Mouse (Mus musculus) liver, embryonic 11.5 days (tissue): ENCODE results near the gene Mmp14. TPM values are rescaled to one million over a fixed set of nuclear protein-coding genes. Genes with fewer than 3 reads are reported as not detected.

ENCODE experiments used
- ATAC-seq: fragments of 200-750 bp; cut with Nextera tagmentation; replicated peaks from 2 replicates; pipeline ENCODE4 v1.8.0; 2017; ENCODE audit warnings: moderate number of reproducible peaks, mild to moderate bottlenecking, moderate TSS enrichment, moderate library complexity; ENCODE audit not compliant: low FRiP score
- DNase-seq: peaks from one replicate; pipeline ENCODE4 v3.0.0-alpha.2; 2017; ENCODE audit warnings: low spot score
- H3K27ac ChIP-seq: fragments of 300-500 bp; sonication (generic); 2 replicates; pipeline ENCODE4 v1.5.1; 2014; ENCODE audit warnings: mild to moderate bottlenecking, low read depth, low read length, control low read depth
- H3K27me3 ChIP-seq: fragments of 300-500 bp; sonication (generic); replicated peaks from 2 replicates; pipeline ENCODE4 v1.6.1; 2014; ENCODE audit warnings: low read length, mixed read lengths; ENCODE audit not compliant: control insufficient read depth, insufficient read depth
- H3K36me3 ChIP-seq: fragments of 300-500 bp; sonication (generic); 2 replicates; pipeline ENCODE4 v1.6.1; 2014; ENCODE audit warnings: mild to moderate bottlenecking, low read length, moderate library complexity, mixed read lengths; ENCODE audit not compliant: control insufficient read depth, insufficient read depth
- H3K4me1 ChIP-seq: fragments of 300-500 bp; sonication (generic); replicated peaks from 2 replicates; pipeline ENCODE4 v1.6.1; 2014; ENCODE audit warnings: low read length, mixed read lengths; ENCODE audit not compliant: control insufficient read depth, insufficient read depth
- H3K4me2 ChIP-seq: fragments of 300-500 bp; sonication (generic); 2 replicates; pipeline ENCODE4 v1.6.1; 2014; ENCODE audit warnings: mild to moderate bottlenecking, control low read depth, moderate library complexity
- H3K4me3 ChIP-seq: fragments of 300-500 bp; sonication (generic); 2 replicates; pipeline ENCODE4 v1.5.1; 2014; ENCODE audit warnings: low read depth, low read length, control low read depth
- H3K9ac ChIP-seq: fragments of 300-500 bp; sonication (generic); 2 replicates; pipeline ENCODE4 v1.6.1; 2014; ENCODE audit warnings: low read depth, low read length, control low read depth
- H3K9me3 ChIP-seq: fragments of 300-500 bp; sonication (generic); 2 replicates; pipeline ENCODE4 v1.6.1; 2016; ENCODE audit warnings: low read length, inconsistent platforms, mixed read lengths; ENCODE audit not compliant: control insufficient read depth
- WGBS: fragments of 180-500 bp; shearing (Covaris S2); extraction: QIAGEN DNeasy Blood & Tissue Kit; methylation state at CpG from one replicate; pipeline ENCODE4 v1.1.7; 2014; 5-methylcytosine and 5-hydroxymethylcytosine counted together
- polyA plus RNA-seq: library from polyadenylated mRNA; unstranded; fragments of >200 nt; fragmentation: Nextera tagmentation; extraction: Ambion mirVana; gene quantifications from 2 replicates; pipeline ENCODE4 v1.2.1, GENCODE M21; 2014

Mmp14 gene
- polyA plus RNA-seq, 1 experiment from 2014 or later: 57.6 TPM

DNA sequence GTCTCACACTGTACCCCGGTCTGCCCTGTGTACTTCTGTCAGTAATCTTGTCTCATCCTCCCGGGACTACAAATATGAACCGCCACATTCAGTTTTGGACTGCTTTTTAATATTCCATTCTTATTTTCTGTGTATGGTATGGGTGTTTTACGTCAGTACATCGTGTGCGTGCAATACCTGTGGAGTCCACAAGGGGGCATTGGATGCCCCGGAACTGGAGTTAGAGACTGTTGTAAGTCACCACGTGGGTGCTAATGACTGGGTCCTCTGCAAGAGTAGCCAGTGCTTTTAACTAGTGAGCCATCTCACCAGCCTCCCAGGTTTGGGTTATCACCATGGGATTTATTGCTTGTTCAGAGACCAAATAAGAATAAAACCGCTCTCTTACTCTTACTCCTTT is 51.1 kb downstream of the Mmp14 start:
- DNase-seq: peak; percentile 51
- peaks cover 41% of the 10 kb centered on the region for H3K27me3 ChIP-seq
- no peaks in the 10 kb centered on the region for H3K36me3 ChIP-seq

DNA sequence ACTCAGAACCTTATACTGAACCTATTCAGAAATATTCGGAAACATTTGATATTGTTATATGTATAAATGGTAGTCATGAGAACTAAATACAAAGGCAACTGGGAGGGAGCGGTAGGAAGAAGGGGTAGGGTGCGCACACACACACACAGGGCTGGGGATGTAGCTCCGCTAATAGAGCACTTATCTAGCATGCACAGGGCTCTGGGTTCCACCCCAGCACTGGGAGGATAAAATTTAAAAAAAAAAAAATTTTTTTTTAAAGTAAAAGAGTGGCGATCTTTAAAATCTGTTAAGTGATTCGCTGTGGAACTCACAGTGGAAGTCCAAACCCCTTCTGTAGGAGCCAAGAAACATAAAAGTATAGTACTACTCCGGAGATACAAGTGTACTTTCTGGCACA is 54.5 kb downstream of the Mmp14 start:
- Histone ChIP-seq H3K4me1 (no peaks in the 10 kb centered on the region), H3K36me3 (no peaks in the 10 kb centered on the region), H3K4me3 (no peak overlapping the region), H3K27ac (no peak overlapping the region), H3K9me3 (no peaks in the 10 kb centered on the region), H3K27me3 (peaks cover 7% of the 10 kb centered on the region), H3K9ac (no peak overlapping the region), H3K4me2 (no peak overlapping the region)
- 75% methylated on average over 7 of the region's 7 CpGs for WGBS
- ATAC-seq (no peak), DNase-seq (no peak)

More for the DNA sequence above, 51.1 kb downstream of the Mmp14 start:
- H3K4me2 ChIP-seq: no peak overlapping the region
- no peak overlapping the region for H3K4me3 ChIP-seq
- no peak overlapping the region for H3K27ac ChIP-seq
- no peak for ATAC-seq
- no peaks in the 10 kb centered on the region for H3K4me1 ChIP-seq
- WGBS: 36% methylated on average over 9 of the region's 9 CpGs
- H3K9me3 ChIP-seq: no peaks in the 10 kb centered on the region
- no peak overlapping the region for H3K9ac ChIP-seq

DNA sequence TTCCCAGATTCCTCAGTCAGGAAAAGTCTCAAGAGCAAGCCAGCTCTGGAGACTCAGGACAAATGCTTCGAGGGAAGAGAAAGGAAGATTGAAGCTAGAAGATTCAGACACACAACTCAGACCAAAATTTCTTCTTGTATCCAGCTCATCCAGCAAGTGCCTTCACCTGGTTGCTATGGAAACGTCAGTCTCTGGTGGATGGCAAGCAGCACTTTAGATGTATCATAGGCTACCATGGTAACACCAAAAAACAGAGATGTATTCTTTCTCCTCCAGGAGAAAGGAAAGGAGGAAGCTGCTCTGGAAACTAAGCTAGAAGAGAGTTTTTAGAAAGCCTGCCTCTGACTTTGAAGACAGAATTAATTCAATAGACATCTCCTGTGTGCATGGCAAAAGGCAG is 56.3 kb downstream of the Mmp14 start:
- ATAC-seq (no peak), DNase-seq (no peak)
- WGBS: 53% methylated on average over 2 of the region's 2 CpGs
- Histone ChIP-seq H3K27me3 (no peaks in the 10 kb centered on the region), H3K9ac (no peak overlapping the region), H3K36me3 (no peaks in the 10 kb centered on the region), H3K4me1 (no peaks in the 10 kb centered on the region), H3K4me2 (no peak overlapping the region), H3K4me3 (no peak overlapping the region), H3K9me3 (no peaks in the 10 kb centered on the region), H3K27ac (no peak overlapping the region)

DNA sequence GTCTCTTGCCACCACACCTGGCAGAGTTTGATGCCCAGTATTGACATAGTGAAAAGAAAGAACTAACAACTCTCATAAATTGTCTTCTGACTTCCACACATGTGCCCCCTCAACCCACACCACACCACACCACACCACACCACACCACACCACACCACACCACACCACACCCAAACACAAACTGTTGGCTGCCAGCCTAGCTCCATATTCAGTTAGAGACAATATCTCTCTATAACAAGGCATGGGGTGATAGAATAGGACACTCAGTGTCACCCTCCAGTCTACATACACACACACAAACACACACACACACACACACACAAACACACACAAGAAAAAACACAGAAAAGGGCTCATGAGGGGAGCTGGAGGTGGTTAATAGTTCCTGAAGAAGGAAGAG is 56.9 kb downstream of the Mmp14 start:
- Histone ChIP-seq H3K9ac (no peak overlapping the region), H3K9me3 (no peaks in the 10 kb centered on the region), H3K4me2 (no peak overlapping the region), H3K27ac (no peak overlapping the region), H3K36me3 (no peaks in the 10 kb centered on the region), H3K4me3 (no peak overlapping the region), H3K27me3 (no peaks in the 10 kb centered on the region), H3K4me1 (no peaks in the 10 kb centered on the region)
- ATAC-seq: no peak
- no peak for DNase-seq

DNA sequence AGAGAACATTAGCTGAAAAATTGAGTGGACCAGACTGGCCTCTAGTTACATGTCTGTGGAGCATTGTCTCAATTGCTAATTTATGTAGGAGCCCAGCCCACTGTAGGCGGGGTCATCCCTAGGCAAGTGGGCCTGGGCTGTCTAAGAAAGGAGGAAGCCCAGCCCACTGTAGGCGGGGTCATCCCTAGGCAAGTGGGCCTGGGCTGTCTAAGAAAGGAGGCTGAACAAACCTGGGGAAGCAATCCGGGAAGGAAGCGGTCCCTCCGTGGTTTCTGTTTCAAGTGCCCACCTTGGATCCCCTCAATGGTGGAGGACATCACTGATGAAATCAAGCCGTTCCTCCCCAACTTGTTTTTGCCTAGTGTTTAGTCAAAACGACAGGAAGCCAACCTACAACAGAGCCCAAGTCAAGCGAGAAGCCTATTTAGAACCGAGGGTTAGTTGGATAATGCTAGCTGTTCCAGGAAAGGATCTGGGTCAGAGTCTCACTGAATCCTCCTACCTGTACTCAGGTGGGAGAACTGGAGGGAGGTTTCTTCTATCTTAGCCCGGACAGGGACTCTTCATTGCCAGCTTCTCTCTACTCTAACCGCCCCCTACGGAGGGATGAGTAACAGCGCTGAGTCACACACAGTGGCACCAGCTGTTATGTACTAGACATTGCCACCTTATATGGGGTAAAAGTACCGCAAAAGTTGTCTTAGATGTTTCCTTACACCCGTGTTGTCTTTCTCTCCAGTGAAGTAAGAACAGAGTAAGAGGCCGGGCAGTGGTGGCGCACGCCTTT is 61.1 kb downstream of the Mmp14 start:
- Histone ChIP-seq H3K27me3 (no peaks in the 10 kb centered on the region), H3K36me3 (no peaks in the 10 kb centered on the region), H3K9ac (no peak overlapping the region), H3K4me3 (no peak overlapping the region), H3K4me1 (no peaks in the 10 kb centered on the region), H3K9me3 (no peaks in the 10 kb centered on the region), H3K4me2 (peak overlapping the region; percentile 17; the same call in 1 of the 2 replicates), H3K27ac (no peak overlapping the region)
- 62% methylated on average over 18 of the region's 18 CpGs for WGBS
- DNase-seq (no peak), ATAC-seq (peak; percentile 86)

DNA sequence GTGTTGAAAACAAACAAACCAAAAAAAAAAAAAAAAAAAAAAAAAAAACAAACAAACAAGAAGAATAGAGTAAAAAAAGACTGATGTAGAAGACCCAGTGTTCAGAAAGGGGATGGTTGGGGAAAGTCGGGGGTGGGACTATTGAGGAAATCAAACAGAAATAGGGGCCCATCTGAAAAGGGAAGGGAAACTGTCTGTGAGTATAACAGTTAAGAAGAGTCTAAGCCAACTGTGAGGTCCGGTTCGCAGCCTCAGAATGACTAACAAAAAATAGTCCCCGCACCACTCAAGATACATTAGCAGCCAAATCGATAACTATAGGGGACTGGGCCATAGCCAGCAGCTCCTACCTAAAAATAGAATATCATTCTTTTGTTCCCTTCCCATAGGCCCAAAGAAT is 61.8 kb downstream of the Mmp14 start:
- H3K27me3 ChIP-seq: no peaks in the 10 kb centered on the region
- H3K9me3 ChIP-seq: no peaks in the 10 kb centered on the region
- 83% methylated on average over 5 of the region's 5 CpGs for WGBS
- no peak overlapping the region for H3K4me3 ChIP-seq
- no peaks in the 10 kb centered on the region for H3K4me1 ChIP-seq
- no peak overlapping the region for H3K9ac ChIP-seq
- no peak for DNase-seq
- H3K4me2 ChIP-seq: no peak overlapping the region
- no peak overlapping the region for H3K27ac ChIP-seq
- no peak for ATAC-seq
- H3K36me3 ChIP-seq: no peaks in the 10 kb centered on the region

DNA sequence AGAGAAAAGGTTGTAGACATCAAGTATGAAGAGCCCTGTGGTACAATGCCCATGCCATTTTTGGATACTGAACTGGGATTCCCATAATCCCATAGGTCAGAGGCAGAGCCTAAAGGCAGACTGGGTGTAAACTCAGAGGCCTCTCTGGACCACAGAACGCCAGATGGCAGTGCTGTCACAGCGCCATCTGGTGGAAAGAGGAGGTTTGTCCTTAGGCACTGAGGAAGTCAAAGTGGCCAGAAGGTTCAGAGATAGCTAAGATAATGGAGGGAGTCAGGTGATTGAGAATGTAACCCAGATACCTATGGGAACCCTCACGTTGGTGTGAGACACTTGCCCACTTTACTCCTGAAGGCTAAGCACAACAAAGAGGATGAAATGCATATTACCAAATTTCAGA is 62.8 kb downstream of the Mmp14 start:
- no peaks in the 10 kb centered on the region for H3K4me1 ChIP-seq
- no peak overlapping the region for H3K4me2 ChIP-seq
- H3K9ac ChIP-seq: no peak overlapping the region
- WGBS: 4% methylated on average over 3 of the region's 3 CpGs
- H3K36me3 ChIP-seq: no peaks in the 10 kb centered on the region
- no peaks in the 10 kb centered on the region for H3K27me3 ChIP-seq
- H3K9me3 ChIP-seq: no peaks in the 10 kb centered on the region
- H3K4me3 ChIP-seq: no peak overlapping the region
- DNase-seq (peak; percentile 49), ATAC-seq (0 out of 2 replicates have a peak, but pooled peaks have one; percentile 36)
- no peak overlapping the region for H3K27ac ChIP-seq

Other genes with a start within 250 kb of the Mmp14 start
- gene Dad1, start 177.5 kb upstream of the Mmp14 start, polyA plus RNA-seq: 309 and 312 TPM in 2 replicates
- 27.6 and 28.2 TPM in 2 replicates for gene Abhd4, start 177.4 kb upstream of the Mmp14 start, polyA plus RNA-seq
- not detected in 2 replicates for gene Olfr49, start 146.7 kb upstream of the Mmp14 start, polyA plus RNA-seq
- gene Oxa1l, start 70.8 kb upstream of the Mmp14 start, polyA plus RNA-seq: 42.3 and 46.7 TPM in 2 replicates
- gene Slc7a7, start 13.8 kb upstream of the Mmp14 start, polyA plus RNA-seq: 8.3 and 10.0 TPM in 2 replicates
- gene Mrpl52, start 4.7 kb upstream of the Mmp14 start, polyA plus RNA-seq: 309 and 329 TPM in 2 replicates
- 38.6 and 41.3 TPM in 2 replicates for gene Lrp10, start 32.5 kb downstream of the Mmp14 start, polyA plus RNA-seq
- gene Rem2, start 44.5 kb downstream of the Mmp14 start, polyA plus RNA-seq: 0.29 and 0.78 TPM in 2 replicates
- 98.0 and 108 TPM in 2 replicates for gene Prmt5, start 85.9 kb downstream of the Mmp14 start, polyA plus RNA-seq
- gene Haus4, start 123.0 kb downstream of the Mmp14 start, polyA plus RNA-seq: 71.6 and 76.4 TPM in 2 replicates
- gene Ajuba, start 145.9 kb downstream of the Mmp14 start, polyA plus RNA-seq: 15.0 and 17.8 TPM in 2 replicates
- gene 4931414P19Rik, start 174.4 kb downstream of the Mmp14 start, polyA plus RNA-seq: 5.6 and 5.8 TPM in 2 replicates
- 411 and 417 TPM in 2 replicates for gene Psmb5, start 186.4 kb downstream of the Mmp14 start, polyA plus RNA-seq
- not detected in 2 replicates for gene Psmb11, start 189.8 kb downstream of the Mmp14 start, polyA plus RNA-seq
- not detected in 2 replicates for gene Gm17606, start 209.3 kb downstream of the Mmp14 start, polyA plus RNA-seq
- 1.7 and 1.9 TPM in 2 replicates for gene Cdh24, start 209.8 kb downstream of the Mmp14 start, polyA plus RNA-seq